Mouse (Mus musculus) embryonic fibroblast, embryonic 13.5 days (primary cell): ENCODE results near the gene Slc26a10. TPM values are rescaled to one million over a fixed set of nuclear protein-coding genes. Genes with fewer than 3 reads are reported as not detected.

Source experiments
- H3K27ac ChIP-seq: 2 replicates; pipeline ENCODE4 v1.5.1; 2012; ENCODE audit warnings: low read length, control low read depth, inconsistent platforms; ENCODE audit not compliant: insufficient read depth
- H3K4me1 ChIP-seq: 2 replicates; pipeline ENCODE4 v1.6.1; 2011; ENCODE audit warnings: low read length; ENCODE audit not compliant: control insufficient read depth, insufficient read depth
- H3K4me3 ChIP-seq: 2 replicates; pipeline ENCODE4 v1.5.1; 2011; ENCODE audit warnings: mild to moderate bottlenecking, control low read depth, low read length; ENCODE audit not compliant: insufficient read depth
- CTCF ChIP-seq: IDR thresholded peaks from 2 replicates; pipeline ENCODE4 v1.5.1; 2011; ENCODE audit warnings: mild to moderate bottlenecking, control low read depth, low read length, moderate library complexity, borderline replicate concordance; ENCODE audit not compliant: insufficient read depth
- POLR2A ChIP-seq: IDR thresholded peaks from 2 replicates; pipeline ENCODE4 v1.6.1; 2011; ENCODE audit warnings: low read depth, mild to moderate bottlenecking, control low read depth, low read length, moderate library complexity
- polyA plus RNA-seq: library from polyadenylated mRNA; stranded (reverse); fragments of >200 nt; gene quantifications from 2 replicates; pipeline ENCODE4 v1.2.4, GENCODE M21; 2011; ENCODE audit warnings: low read depth; ENCODE audit not compliant: missing spikeins, insufficient read length

The Slc26a10 gene
- polyA plus RNA-seq, 1 experiment: 2.2 TPM

DNA sequence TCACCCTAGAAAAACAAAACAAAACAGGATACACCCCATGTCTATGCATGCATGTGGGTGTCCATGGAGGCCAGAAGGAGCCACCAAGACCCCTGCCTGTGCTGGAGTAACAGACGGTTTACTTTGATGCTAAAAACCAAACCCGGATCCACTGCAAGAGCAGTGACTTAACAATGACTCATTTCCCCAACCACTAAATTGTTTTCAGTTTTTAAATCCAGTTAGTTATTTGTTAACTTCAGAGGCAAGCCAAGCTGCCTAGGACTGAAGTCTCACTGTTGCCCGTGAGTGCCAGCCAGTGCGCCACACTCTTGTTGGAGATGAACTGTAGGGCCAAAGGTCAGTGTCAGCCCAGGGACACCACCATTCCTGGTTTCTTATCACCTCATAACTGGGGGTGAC, 30.0 kb downstream of the Slc26a10 start:
- H3K4me1 ChIP-seq: peaks cover 5% of the 10 kb centered on the region
- no peak overlapping the region for H3K4me3 ChIP-seq
- no peak overlapping the region for H3K27ac ChIP-seq
- TF ChIP-seq POLR2A (no peak), CTCF (no peak)

DNA sequence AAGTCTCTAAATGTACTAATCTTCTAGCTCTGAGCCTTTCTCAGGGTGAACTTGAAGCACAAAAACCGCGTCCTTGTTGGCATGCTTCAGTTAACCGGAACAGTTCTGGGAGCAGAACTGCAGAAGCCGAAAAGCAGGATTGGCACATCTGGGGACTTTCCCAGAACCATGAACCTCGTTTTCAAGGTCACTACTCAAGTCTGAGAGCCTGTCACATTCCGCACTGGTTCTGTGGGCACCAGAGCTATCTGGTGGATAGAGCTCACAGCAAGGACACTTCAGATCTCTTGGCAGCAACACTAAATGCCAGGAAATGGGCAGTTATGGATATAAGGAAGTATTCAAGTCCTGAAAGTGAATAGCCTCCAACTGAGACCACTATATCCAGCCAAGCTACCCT, 33.3 kb downstream of the Slc26a10 start:
- H3K4me3 ChIP-seq: no peak overlapping the region
- H3K27ac ChIP-seq: no peak overlapping the region
- TF ChIP-seq POLR2A (no peak), CTCF (no peak)
- peaks cover 5% of the 10 kb centered on the region for H3K4me1 ChIP-seq

DNA sequence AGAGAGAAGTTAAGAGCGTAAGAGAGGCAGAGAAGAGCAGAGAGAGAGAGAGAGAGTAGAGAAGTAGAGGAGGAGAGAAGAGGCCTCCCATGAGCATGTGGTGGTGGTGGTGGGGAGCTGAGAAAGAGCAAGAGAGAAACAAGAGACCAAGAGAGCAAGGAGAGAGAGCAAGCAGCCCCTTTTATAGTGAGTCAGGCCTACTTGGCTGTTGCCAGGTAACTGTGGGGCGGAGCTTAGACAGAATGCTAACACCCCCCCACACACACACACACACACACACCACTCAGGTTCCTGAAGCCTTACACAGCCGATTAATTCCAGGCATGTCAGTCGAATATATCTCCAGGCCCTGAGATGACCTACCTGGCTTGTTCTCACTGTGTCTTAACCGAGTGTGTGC, 35.1 kb downstream of the Slc26a10 start:
- TF ChIP-seq CTCF (no peak), POLR2A (no peak)
- Histone ChIP-seq H3K27ac (no peak overlapping the region), H3K4me3 (no peak overlapping the region)

DNA sequence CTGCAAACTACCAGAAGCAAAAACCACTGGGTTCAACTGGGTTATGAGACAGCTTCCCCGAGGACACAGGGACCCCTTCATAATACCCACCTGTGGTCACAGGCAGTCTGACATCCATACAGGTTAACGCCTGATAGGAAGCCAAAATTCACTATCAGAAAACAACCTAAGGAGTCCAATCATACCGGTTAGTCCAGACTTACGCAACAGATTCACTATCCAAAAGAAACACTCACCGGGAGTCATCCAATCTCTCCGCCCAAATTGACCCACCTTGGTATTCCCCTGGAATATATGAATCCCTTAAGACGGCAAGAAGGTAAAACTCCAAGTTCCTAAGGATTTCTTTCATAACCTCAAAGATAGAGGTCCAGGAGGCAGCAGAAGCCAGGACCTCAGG, 35.9 kb downstream of the Slc26a10 start:
- TF ChIP-seq CTCF: no peak
- no peak for TF ChIP-seq POLR2A
- H3K27ac ChIP-seq: no peak overlapping the region
- H3K4me1 ChIP-seq: no peaks in the 10 kb centered on the region
- H3K4me3 ChIP-seq: no peak overlapping the region

More for the DNA sequence above, 35.1 kb downstream of the Slc26a10 start:
- H3K4me1 ChIP-seq: peaks cover 3% of the 10 kb centered on the region

DNA sequence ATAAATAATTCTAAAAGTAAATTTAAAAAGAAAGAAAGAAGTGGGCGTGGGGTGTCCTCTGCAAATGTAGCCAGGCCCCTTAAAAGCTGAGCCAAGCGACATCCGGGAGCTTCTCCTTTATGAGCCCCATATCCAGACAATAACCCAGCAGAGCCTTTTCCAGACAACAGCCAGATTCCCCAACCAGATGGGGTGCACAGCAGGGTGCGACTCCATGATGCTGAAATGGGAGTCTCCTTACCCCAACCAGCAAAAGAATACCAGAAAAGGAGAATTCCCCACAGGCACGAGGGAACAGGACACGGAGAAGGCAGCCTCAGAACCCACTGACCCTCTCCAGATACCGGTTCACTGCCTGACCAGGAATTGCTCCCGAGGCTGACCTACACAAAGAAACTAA, 37.2 kb downstream of the Slc26a10 start:
- Histone ChIP-seq H3K4me1 (no peaks in the 10 kb centered on the region), H3K27ac (no peak overlapping the region), H3K4me3 (no peak overlapping the region)
- TF ChIP-seq CTCF: no peak
- no peak for TF ChIP-seq POLR2A

DNA sequence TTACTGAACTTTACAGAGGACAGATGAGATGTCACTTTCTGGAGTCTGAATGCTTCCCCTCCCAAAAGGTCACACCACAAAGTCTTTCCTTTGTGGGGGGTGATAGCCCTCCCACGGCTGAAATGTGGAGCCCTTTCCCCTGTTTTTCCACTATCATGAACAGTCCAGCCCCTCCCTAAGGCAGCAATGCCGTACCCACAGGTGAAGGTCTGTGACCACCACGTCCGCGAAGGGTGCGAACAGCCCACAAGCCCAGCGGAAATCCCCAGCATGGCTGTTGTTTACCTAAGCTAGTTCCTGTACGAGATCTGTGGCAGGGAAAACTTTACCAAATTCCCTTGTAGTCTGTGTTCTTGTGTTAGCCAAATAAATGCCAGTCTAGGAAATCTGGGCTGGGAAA, 38.9 kb downstream of the Slc26a10 start:
- no peak overlapping the region for H3K4me3 ChIP-seq
- H3K27ac ChIP-seq: no peak overlapping the region
- no peak for TF ChIP-seq CTCF
- TF ChIP-seq POLR2A: no peak
- no peaks in the 10 kb centered on the region for H3K4me1 ChIP-seq

DNA sequence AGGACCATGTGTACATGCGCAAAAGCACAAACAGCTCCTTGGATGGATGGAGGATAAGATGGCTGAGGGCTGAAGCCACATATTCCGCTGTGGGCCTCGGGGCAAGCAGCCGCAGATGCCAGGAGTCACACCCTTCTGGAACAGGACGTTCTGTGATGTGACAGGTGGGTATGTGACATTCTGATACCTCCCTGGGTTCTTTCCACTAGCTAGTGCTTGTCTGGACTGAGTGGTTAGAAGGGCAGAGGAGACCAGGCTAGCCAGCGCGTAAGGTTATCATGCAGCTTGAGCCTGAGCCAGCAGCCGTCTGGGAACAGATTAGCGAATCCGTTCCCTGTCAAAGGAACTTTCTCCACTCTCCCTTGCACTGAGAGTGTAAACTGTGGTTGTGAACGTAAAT, 39.5 kb downstream of the Slc26a10 start:
- Histone ChIP-seq H3K4me1 (no peaks in the 10 kb centered on the region), H3K4me3 (no peak overlapping the region), H3K27ac (no peak overlapping the region)
- no peak for TF ChIP-seq POLR2A
- no peak for TF ChIP-seq CTCF

DNA sequence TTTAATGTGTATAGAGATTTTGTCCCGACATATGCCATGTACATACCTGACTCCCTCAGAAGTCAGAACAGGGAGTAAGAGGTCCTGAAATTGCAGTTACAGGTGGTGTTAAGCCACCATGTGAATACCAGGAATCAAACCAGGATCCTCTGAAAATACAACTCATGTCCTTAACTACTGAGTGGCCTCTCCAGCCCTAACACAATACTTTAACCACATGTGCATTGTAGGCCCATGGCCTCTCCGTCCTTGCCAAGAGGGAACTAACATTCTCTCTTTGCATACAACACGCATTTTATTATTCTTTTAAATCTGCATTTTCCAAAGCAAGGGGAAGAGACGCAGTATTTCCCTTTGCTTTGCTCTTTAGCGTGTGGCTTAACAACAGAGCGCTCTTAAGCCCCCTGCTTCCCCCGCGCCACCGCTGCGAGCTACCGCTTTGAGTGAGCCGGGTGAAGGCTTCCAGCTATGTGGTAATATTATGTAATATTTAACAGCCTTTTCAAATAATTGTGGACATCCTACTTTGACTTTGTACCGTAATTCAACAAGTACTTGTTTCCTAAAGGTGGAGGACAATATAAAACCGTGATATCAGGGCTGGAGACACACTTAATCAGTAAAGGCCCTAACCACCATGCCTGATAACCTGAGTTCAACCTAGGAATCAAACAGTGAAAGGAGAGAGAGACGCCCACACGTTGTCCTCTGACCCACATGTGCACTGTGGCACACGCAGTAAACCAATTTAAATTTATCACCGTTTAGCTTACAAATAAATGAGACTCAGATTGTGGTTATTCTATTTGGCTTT, 41.9 kb downstream of the Slc26a10 start:
- TF ChIP-seq CTCF (no peak), POLR2A (no peak)
- no peak overlapping the region for H3K4me3 ChIP-seq
- H3K27ac ChIP-seq: no peak overlapping the region
- no peaks in the 10 kb centered on the region for H3K4me1 ChIP-seq

DNA sequence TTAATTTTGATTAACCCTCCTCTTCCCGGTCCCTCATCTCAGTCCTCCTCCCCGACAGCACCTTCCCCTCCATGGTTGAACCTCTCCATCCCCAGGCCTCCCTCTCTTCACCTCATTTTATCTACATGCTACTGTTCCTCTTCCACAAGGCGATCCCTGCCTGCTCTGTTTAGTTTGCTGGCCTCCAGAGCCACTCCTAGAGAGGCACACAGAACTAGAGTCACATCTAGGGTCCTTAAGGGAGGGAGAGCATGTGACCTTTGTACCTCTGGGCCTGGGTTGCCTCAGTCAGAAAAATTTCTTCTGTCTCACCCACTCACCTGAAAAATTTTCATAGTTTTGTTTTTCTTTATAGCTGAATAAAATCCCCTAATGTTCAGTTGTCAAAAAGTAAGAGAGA, 42.5 kb downstream of the Slc26a10 start:
- H3K27ac ChIP-seq: no peak overlapping the region
- no peak overlapping the region for H3K4me3 ChIP-seq
- TF ChIP-seq POLR2A (no peak), CTCF (no peak)

DNA sequence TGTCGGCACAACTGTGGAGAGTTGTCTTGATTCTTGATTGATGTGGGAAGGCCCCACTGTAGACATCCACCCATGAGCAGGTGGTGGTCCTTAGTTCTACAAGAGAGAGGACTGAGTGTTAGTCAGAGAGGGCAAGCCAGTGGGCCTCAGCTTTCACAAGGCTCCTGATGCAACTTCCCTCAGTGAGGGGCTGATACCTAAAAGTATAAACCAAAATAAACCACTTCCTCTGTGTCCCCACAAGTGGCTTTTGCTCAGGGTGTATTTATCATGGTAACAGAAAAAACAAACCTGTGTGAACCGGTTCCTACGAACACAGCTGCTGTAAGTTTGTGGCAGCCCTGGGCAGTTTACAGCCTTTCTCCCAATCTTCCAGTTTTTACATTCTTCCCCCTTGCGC, 43.9 kb downstream of the Slc26a10 start:
- TF ChIP-seq CTCF (no peak), POLR2A (no peak)
- H3K27ac ChIP-seq: no peak overlapping the region
- no peaks in the 10 kb centered on the region for H3K4me1 ChIP-seq
- no peak overlapping the region for H3K4me3 ChIP-seq

More for the DNA sequence above, 42.5 kb downstream of the Slc26a10 start:
- H3K4me1 ChIP-seq: no peaks in the 10 kb centered on the region
